Mouse (Mus musculus) stomach, postnatal 0 days (tissue): Measurements from ENCODE around the gene Scube3. TPM values are rescaled to one million over a fixed set of nuclear protein-coding genes. Genes with fewer than 3 reads are reported as not detected.

Experiments
- ATAC-seq: fragments of 200-750 bp; cut with Nextera tagmentation; 2 replicates; pipeline ENCODE4 v1.8.0; 2017; ENCODE audit not compliant: low FRiP score, low TSS enrichment
- DNase-seq: peaks from one replicate; pipeline ENCODE4 v3.0.0-alpha.2; 2016; ENCODE audit warnings: low spot score
- H3K27ac ChIP-seq: fragments of 300-500 bp; sonication (generic); replicated peaks from 2 replicates; pipeline ENCODE4 v1.5.1; 2014; ENCODE audit warnings: mild to moderate bottlenecking, control low read depth
- H3K27me3 ChIP-seq: fragments of 300-500 bp; sonication (generic); 2 replicates; pipeline ENCODE4 v1.6.1; 2014; ENCODE audit warnings: low read length; ENCODE audit not compliant: control insufficient read depth, insufficient read depth
- H3K36me3 ChIP-seq: fragments of 300-500 bp; sonication (generic); 2 replicates; pipeline ENCODE4 v1.6.1; 2014; ENCODE audit warnings: low read length, mixed read lengths; ENCODE audit not compliant: control insufficient read depth, insufficient read depth
- H3K4me1 ChIP-seq: fragments of 300-500 bp; sonication (generic); replicated peaks from 2 replicates; pipeline ENCODE4 v1.6.1; 2014; ENCODE audit warnings: antibody characterized with exemption; ENCODE audit not compliant: control insufficient read depth, insufficient read depth
- H3K4me2 ChIP-seq: fragments of 300-500 bp; sonication (generic); replicated peaks from 2 replicates; pipeline ENCODE4 v1.6.1; 2014; ENCODE audit warnings: low read depth, mild to moderate bottlenecking, control low read depth, moderate library complexity
- H3K4me3 ChIP-seq: fragments of 300-500 bp; sonication (generic); 2 replicates; pipeline ENCODE4 v1.5.1; 2014; ENCODE audit warnings: low read depth, low read length, control low read depth
- H3K9ac ChIP-seq: fragments of 300-500 bp; sonication (generic); 2 replicates; pipeline ENCODE4 v1.6.1; 2014; ENCODE audit warnings: mild to moderate bottlenecking, low read length, control low read depth, mixed read lengths
- H3K9me3 ChIP-seq: fragments of 300-500 bp; sonication (generic); 2 replicates; pipeline ENCODE4 v1.6.1; 2016; ENCODE audit warnings: low read length; ENCODE audit not compliant: control insufficient read depth
- CTCF ChIP-seq: IDR thresholded peaks from 2 replicates; pipeline ENCODE4 v1.5.1; 2016; ENCODE audit warnings: antibody characterized with exemption, low read depth, mild to moderate bottlenecking, moderate library complexity
- EP300 ChIP-seq: optimal IDR thresholded peaks from 2 replicates; pipeline ENCODE3; 2016; ENCODE audit warnings: antibody characterized with exemption
- WGBS: fragments of 180-500 bp; shearing (Covaris S2); extraction: QIAGEN DNeasy Blood & Tissue Kit; methylation state at CpG from one replicate; pipeline ENCODE4 v1.1.7; 2014; 5-methylcytosine and 5-hydroxymethylcytosine counted together
- polyA plus RNA-seq: library from polyadenylated mRNA; unstranded; fragments of >200 nt; fragmentation: Nextera tagmentation; extraction: Ambion mirVana; gene quantifications from 2 replicates; pipeline ENCODE4 v1.2.1, GENCODE M21; 2015

The Scube3 gene
- 0.48 and 0.64 TPM in 2 replicates for polyA plus RNA-seq

DNA sequence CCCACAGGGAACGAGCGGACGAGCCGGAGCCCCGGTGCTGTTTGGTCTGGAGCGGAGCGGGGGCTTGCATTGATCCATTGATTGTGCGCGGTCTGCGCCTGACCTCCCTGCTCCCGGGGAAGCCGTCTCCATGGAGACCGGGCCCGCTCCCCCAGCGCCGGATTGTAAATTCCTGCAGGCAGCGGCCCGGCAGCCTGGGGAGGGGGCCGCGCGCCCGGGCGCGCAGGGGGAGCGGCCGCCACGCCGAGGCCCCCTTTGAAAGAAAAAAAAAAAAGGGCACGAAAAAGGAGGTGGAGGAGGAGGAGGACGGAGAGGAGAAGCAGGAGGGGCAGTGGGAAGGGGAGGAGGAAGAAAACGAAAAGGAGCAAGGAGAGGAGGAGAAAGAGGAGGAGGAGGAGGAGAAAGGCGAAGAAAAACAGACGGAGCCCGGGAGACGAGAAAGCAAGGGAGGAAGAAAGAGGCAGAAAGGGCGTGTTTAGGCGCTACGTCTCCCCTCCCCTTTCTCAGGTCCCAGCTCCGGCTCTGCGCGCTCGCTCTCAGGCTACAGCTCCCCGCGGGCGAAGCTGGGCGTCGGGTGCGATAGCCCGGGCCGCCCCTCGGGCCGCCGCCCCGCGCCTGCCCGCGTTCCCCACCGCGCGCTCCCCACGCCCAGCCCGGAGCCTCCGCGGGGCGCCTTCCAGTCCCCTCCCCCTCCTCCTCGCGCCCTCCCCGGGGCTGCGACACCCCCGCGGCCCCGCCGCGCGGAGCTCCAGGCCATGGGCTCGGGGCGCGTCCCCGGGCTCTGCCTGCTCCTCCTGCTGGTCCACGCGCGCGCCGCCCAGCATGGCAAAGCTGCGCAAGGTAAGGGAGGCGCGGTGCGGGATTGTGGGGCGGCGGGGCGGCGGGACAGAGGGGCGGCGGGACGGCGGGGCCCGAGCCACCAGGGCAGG, at the start of gene Scube3:
Gene Scube3, plus strand, starts transcription at position 371 of the 929 bp plus-strand sequence.
- Histone ChIP-seq H3K9ac (peak within 1 kb of the TSS; percentile 52), H3K4me2 (peak within 1 kb of the TSS; percentile 99), H3K9me3 (no peaks in the 10 kb centered on the region), H3K27me3 (peaks cover 2% of the 10 kb centered on the region; the same call in 1 of the 2 replicates), H3K4me1 (peaks cover 5% of the 10 kb centered on the region; the same call in 1 of the 2 replicates), H3K4me3 (peak within 1 kb of the TSS; percentile 59), H3K27ac (no peak within 1 kb of the TSS), H3K36me3 (no peaks in the 10 kb centered on the region)
- ATAC-seq = no peak; the same call in 1 of the 2 replicates
- DNase-seq = peak; percentile 41
- under 1% methylated on average over 52 of the region's 97 CpGs for WGBS
- TF ChIP-seq CTCF = peak; percentile 13; the same call in 1 of the 2 replicates
- TF ChIP-seq EP300 = no peak

DNA sequence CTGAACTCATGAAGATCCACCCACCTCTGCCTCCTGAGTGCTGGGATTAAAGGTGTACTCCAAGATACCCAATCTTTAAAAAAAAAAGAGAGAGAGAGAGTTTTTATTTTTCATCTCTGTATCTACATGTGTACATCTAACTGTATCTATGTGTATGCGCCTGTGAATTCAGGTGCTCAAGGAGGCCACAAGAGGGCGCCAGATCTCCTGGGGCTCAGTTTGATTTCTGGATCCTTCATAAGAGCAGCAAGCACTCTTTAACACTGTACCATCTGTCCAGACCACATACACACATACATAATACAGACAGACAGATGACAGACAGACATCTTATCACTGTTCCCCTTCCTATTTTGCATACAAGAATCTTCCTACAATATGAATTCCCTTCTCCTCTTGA, 49.6 kb upstream of the Scube3 start:
- Histone ChIP-seq H3K9me3 (no peaks in the 10 kb centered on the region), H3K36me3 (no peaks in the 10 kb centered on the region), H3K9ac (no peak overlapping the region), H3K4me3 (no peak overlapping the region), H3K27ac (no peak overlapping the region), H3K4me2 (no peak overlapping the region), H3K27me3 (no peaks in the 10 kb centered on the region), H3K4me1 (no peaks in the 10 kb centered on the region)
- no peak for ATAC-seq
- no peak for DNase-seq
- TF ChIP-seq EP300 (no peak), CTCF (peak; percentile 55)
- WGBS = 90% methylated on average over 2 of the region's 2 CpGs

DNA sequence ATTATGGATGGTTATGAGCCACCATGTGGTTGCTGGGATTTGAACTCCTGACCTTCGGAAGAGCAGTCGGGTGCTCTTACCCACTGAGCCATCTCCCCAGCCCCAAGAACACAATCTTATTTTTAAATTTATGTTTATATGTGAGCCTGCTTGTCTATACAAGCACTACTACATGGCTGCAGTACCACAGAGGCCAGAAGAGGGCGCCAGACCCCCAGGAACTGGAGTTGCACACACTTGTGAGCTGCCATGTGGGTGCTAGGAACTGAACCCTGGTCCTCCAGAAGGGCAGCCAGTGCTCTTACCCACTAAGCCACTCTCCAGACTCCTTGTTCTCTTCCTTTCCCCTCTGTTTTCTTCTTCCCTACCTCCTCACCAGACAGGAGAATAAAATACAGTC, 48.1 kb upstream of the Scube3 start:
- no peaks in the 10 kb centered on the region for H3K4me1 ChIP-seq
- H3K36me3 ChIP-seq = no peaks in the 10 kb centered on the region
- H3K27me3 ChIP-seq = no peaks in the 10 kb centered on the region
- 77% methylated on average over 3 of the region's 3 CpGs for WGBS
- H3K9me3 ChIP-seq = no peaks in the 10 kb centered on the region
- H3K9ac ChIP-seq = no peak overlapping the region
- DNase-seq (no peak), ATAC-seq (no peak)
- no peak for TF ChIP-seq EP300
- TF ChIP-seq CTCF = peak; percentile 45
- H3K4me3 ChIP-seq = no peak overlapping the region
- no peak overlapping the region for H3K27ac ChIP-seq
- H3K4me2 ChIP-seq = no peak overlapping the region

DNA sequence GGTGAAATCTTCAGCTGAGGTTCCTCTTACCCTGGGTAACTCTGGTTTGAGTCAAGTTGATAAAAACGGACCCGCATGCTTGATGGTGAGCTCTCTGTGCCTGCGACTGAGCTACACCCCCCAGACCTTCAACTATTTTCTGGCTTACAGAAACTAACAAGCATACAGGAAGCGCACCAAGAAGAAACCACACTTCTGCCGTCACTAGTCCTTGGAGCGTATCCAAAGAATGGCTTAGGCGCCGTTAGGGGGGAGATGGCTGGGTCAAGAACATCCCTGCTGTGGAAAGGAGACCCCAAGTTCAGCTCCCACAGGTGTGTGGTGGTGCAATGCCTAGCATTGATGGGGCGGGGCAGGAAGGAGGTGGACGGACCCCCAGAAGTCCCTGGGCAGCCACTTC, 45.5 kb upstream of the Scube3 start:
- DNase-seq (no peak), ATAC-seq (no peak)
- Histone ChIP-seq H3K27ac (no peak overlapping the region), H3K4me3 (no peak overlapping the region), H3K27me3 (no peaks in the 10 kb centered on the region), H3K4me1 (no peaks in the 10 kb centered on the region), H3K4me2 (no peak overlapping the region), H3K9me3 (no peaks in the 10 kb centered on the region), H3K9ac (no peak overlapping the region), H3K36me3 (no peaks in the 10 kb centered on the region)
- TF ChIP-seq CTCF (no peak), EP300 (no peak)
- 72% methylated on average over 10 of the region's 10 CpGs for WGBS

DNA sequence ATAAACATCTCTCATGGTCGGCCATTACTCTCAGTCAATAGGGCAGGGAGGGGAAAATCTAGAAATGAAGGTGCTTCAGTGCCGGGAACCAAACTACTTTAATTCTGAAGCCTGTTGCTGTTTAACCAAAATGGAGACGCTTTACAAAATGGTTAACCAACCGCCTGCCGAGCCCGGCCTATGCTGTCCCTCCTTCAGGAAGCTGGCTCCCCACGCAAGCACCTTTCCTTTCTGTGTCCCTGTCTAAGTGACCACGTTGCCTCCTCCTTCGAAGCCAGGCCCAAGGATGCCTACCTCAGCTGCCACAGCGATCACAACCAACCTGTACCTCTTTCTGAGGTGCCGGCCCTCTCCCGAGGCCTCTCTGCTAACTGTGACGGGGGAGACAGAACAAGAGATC, 44.6 kb upstream of the Scube3 start:
- no peak overlapping the region for H3K9ac ChIP-seq
- ATAC-seq (no peak), DNase-seq (no peak)
- no peaks in the 10 kb centered on the region for H3K9me3 ChIP-seq
- H3K27me3 ChIP-seq = no peaks in the 10 kb centered on the region
- H3K4me1 ChIP-seq = no peaks in the 10 kb centered on the region
- no peak overlapping the region for H3K27ac ChIP-seq
- H3K4me3 ChIP-seq = no peak overlapping the region
- no peak overlapping the region for H3K4me2 ChIP-seq
- no peaks in the 10 kb centered on the region for H3K36me3 ChIP-seq
- WGBS = 83% methylated on average over 13 of the region's 13 CpGs
- TF ChIP-seq EP300 (no peak), CTCF (no peak)

DNA sequence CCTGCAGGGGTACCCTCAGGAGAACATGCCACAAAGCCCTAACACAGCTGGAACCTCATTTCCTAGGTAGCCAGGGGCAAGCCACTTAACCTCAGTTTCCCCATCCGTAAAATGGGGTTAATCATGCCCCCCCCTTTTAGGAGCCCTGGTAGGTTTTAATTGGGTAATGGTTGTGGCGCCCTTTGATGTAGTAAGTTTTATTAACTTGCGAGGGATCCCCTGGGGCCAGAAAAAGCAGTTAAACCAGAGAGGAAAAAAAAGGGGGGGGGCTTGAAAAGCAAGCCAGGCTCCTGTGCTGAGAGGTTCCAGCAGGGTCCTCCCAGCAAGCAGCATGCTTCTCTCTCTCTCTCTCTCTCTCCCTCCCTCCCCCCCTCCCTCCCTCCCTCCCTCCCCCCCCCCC, 42.9 kb upstream of the Scube3 start:
- no peak for TF ChIP-seq CTCF
- TF ChIP-seq EP300 = no peak

More for the DNA sequence above, 42.9 kb upstream of the Scube3 start:
- DNase-seq (no peak), ATAC-seq (no peak)
- H3K4me3 ChIP-seq = no peak overlapping the region
- no peaks in the 10 kb centered on the region for H3K9me3 ChIP-seq
- no peak overlapping the region for H3K4me2 ChIP-seq
- no peaks in the 10 kb centered on the region for H3K36me3 ChIP-seq
- no peaks in the 10 kb centered on the region for H3K27me3 ChIP-seq
- no peaks in the 10 kb centered on the region for H3K4me1 ChIP-seq
- 70% methylated on average over 3 of the region's 3 CpGs for WGBS
- H3K9ac ChIP-seq = no peak overlapping the region
- no peak overlapping the region for H3K27ac ChIP-seq
